Mouse (Mus musculus): ENCODE measurements at regions not wholly inside any gene's neighbourhood (a gene's known extent, or its start where the extent isn't known, plus 50 kb on each side); places are given as distances from the start of the nearest gene placed in this dataset.

GRCm38 (mm10) chr3:130900054-130900840 is 170.0 kb upstream of the Rpl34 start:
- ATAC-seq (replicated peaks; ENCODE audit: low FRiP score, low TSS enrichment, poor library complexity, severe bottlenecking): peak; percentile 56; the same call in 1 of the 2 replicates

GRCm38 (mm10) chr3:130894168-130894814 is 164.1 kb upstream of the Rpl34 start:
- no peak for ATAC-seq (replicated peaks; ENCODE audit: low FRiP score, low TSS enrichment, poor library complexity, severe bottlenecking)

- ATAC-seq (replicated peaks; ENCODE audit: low FRiP score, low TSS enrichment, poor library complexity, severe bottlenecking): no peak
Observed at GRCm38 (mm10) chr3:130891310-130891709, 161.1 kb upstream of the Rpl34 start.

- no peak for ATAC-seq (replicated peaks; ENCODE audit: low FRiP score, low TSS enrichment, poor library complexity, severe bottlenecking)
Observed at GRCm38 (mm10) chr3:130888587-130888986, 158.4 kb upstream of the Rpl34 start.

GRCm38 (mm10) chr3:130887540-130888312 is 157.5 kb upstream of the Rpl34 start:
- peak; percentile 79 for ATAC-seq (replicated peaks; ENCODE audit: low FRiP score, low TSS enrichment, poor library complexity, severe bottlenecking)

GRCm38 (mm10) chr3:130885974-130886373 is 155.8 kb upstream of the Rpl34 start:
- no peak for ATAC-seq (replicated peaks; ENCODE audit: low FRiP score, low TSS enrichment, poor library complexity, severe bottlenecking)

GRCm38 (mm10) chr3:130884393-130884792 is 154.2 kb upstream of the Rpl34 start:
- no peak for ATAC-seq (replicated peaks; ENCODE audit: low FRiP score, low TSS enrichment, poor library complexity, severe bottlenecking)

GRCm38 (mm10) chr3:130883928-130884327 is 153.7 kb upstream of the Rpl34 start:
- ATAC-seq (replicated peaks; ENCODE audit: low FRiP score, low TSS enrichment, poor library complexity, severe bottlenecking): no peak

- ATAC-seq (replicated peaks; ENCODE audit: low FRiP score, low TSS enrichment, poor library complexity, severe bottlenecking): no peak
Observed at GRCm38 (mm10) chr3:130883319-130883718, 153.1 kb upstream of the Rpl34 start.

- ATAC-seq (replicated peaks; ENCODE audit: low FRiP score, low TSS enrichment, poor library complexity, severe bottlenecking): no peak
Observed at GRCm38 (mm10) chr3:130880482-130880881, 150.3 kb upstream of the Rpl34 start.

- ATAC-seq (replicated peaks; ENCODE audit: low FRiP score, low TSS enrichment, poor library complexity, severe bottlenecking): no peak
Observed at GRCm38 (mm10) chr3:130879463-130879862, 149.3 kb upstream of the Rpl34 start.

GRCm38 (mm10) chr3:130878834-130879233 is 148.6 kb upstream of the Rpl34 start:
- no peak for ATAC-seq (replicated peaks; ENCODE audit: low FRiP score, low TSS enrichment, poor library complexity, severe bottlenecking)

GRCm38 (mm10) chr3:130877981-130878380 is 147.8 kb upstream of the Rpl34 start:
- no peak for ATAC-seq (replicated peaks; ENCODE audit: low FRiP score, low TSS enrichment, poor library complexity, severe bottlenecking)

- no peak for ATAC-seq (replicated peaks; ENCODE audit: low FRiP score, low TSS enrichment, poor library complexity, severe bottlenecking)
Observed at GRCm38 (mm10) chr3:130873745-130874144, 143.5 kb upstream of the Rpl34 start.

- no peak for ATAC-seq (replicated peaks; ENCODE audit: low FRiP score, low TSS enrichment, poor library complexity, severe bottlenecking)
Observed at GRCm38 (mm10) chr3:130866952-130867632, 136.9 kb upstream of the Rpl34 start.

- ATAC-seq (replicated peaks; ENCODE audit: low FRiP score, low TSS enrichment, poor library complexity, severe bottlenecking): no peak
Observed at GRCm38 (mm10) chr3:130864783-130865182, 134.6 kb upstream of the Rpl34 start.

GRCm38 (mm10) chr3:130863376-130863775 is 133.2 kb upstream of the Rpl34 start:
- no peak for ATAC-seq (replicated peaks; ENCODE audit: low FRiP score, low TSS enrichment, poor library complexity, severe bottlenecking)

GRCm38 (mm10) chr3:130860315-130860714 is 130.1 kb upstream of the Rpl34 start:
- no peak for ATAC-seq (replicated peaks; ENCODE audit: low FRiP score, low TSS enrichment, poor library complexity, severe bottlenecking)

GRCm38 (mm10) chr3:130853866-130854265 is 123.7 kb upstream of the Rpl34 start:
- no peak for ATAC-seq (replicated peaks; ENCODE audit: low FRiP score, low TSS enrichment, poor library complexity, severe bottlenecking)

All from megakaryocyte-erythroid progenitor cell, adult 5-6 weeks (primary cell).